Mouse (Mus musculus): ENCODE results near the gene Grid2ip.

DNA sequence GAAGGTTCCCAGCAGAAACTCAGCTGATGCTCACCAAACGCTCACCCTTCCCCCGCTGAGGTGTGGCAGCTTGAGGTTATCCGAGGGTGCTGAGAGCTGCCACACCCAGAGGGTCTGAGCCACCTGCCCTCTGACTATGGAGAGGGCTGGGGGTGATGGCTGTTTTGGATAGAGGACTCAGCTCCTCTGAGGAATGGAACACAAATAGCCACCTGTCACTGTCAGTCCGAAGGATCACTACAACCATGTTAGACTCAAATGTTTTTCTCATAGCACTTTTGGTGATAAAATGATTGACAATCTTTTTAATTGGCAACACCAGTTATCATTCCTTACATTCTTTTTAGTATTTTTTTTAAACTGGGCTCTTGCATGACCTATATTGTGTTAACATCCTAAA, 64.3 kb downstream of the Grid2ip start:
- TF ChIP-seq CTCF (IDR thresholded peaks at IDR 0.05; ENCODE audit: insufficient read depth, low read depth, low read length) (no peak), POLR2A (IDR thresholded peaks at IDR 0.05; ENCODE audit: insufficient read depth, low read depth, low read length) (no peak)

Measured in olfactory bulb, adult 2 months (tissue).